Mouse (Mus musculus) stomach, postnatal 0 days (tissue): ENCODE results near the gene Dtx3. TPM values are rescaled to one million over a fixed set of nuclear protein-coding genes. Genes with fewer than 3 reads are reported as not detected.

Source experiments
- ATAC-seq: fragments of 200-750 bp; cut with Nextera tagmentation; 2 replicates; pipeline ENCODE4 v1.8.0; 2017; ENCODE audit not compliant: low FRiP score, low TSS enrichment
- DNase-seq: peaks from one replicate; pipeline ENCODE4 v3.0.0-alpha.2; 2016; ENCODE audit warnings: low spot score
- H3K27ac ChIP-seq: fragments of 300-500 bp; sonication (generic); replicated peaks from 2 replicates; pipeline ENCODE4 v1.5.1; 2014; ENCODE audit warnings: mild to moderate bottlenecking, control low read depth
- H3K27me3 ChIP-seq: fragments of 300-500 bp; sonication (generic); 2 replicates; pipeline ENCODE4 v1.6.1; 2014; ENCODE audit warnings: low read length; ENCODE audit not compliant: control insufficient read depth, insufficient read depth
- H3K36me3 ChIP-seq: fragments of 300-500 bp; sonication (generic); 2 replicates; pipeline ENCODE4 v1.6.1; 2014; ENCODE audit warnings: low read length, mixed read lengths; ENCODE audit not compliant: control insufficient read depth, insufficient read depth
- H3K4me1 ChIP-seq: fragments of 300-500 bp; sonication (generic); replicated peaks from 2 replicates; pipeline ENCODE4 v1.6.1; 2014; ENCODE audit warnings: antibody characterized with exemption; ENCODE audit not compliant: control insufficient read depth, insufficient read depth
- H3K4me2 ChIP-seq: fragments of 300-500 bp; sonication (generic); replicated peaks from 2 replicates; pipeline ENCODE4 v1.6.1; 2014; ENCODE audit warnings: low read depth, mild to moderate bottlenecking, control low read depth, moderate library complexity
- H3K4me3 ChIP-seq: fragments of 300-500 bp; sonication (generic); 2 replicates; pipeline ENCODE4 v1.5.1; 2014; ENCODE audit warnings: low read depth, low read length, control low read depth
- H3K9ac ChIP-seq: fragments of 300-500 bp; sonication (generic); 2 replicates; pipeline ENCODE4 v1.6.1; 2014; ENCODE audit warnings: mild to moderate bottlenecking, low read length, control low read depth, mixed read lengths
- H3K9me3 ChIP-seq: fragments of 300-500 bp; sonication (generic); 2 replicates; pipeline ENCODE4 v1.6.1; 2016; ENCODE audit warnings: low read length; ENCODE audit not compliant: control insufficient read depth
- CTCF ChIP-seq: IDR thresholded peaks from 2 replicates; pipeline ENCODE4 v1.5.1; 2016; ENCODE audit warnings: antibody characterized with exemption, low read depth, mild to moderate bottlenecking, moderate library complexity
- EP300 ChIP-seq: optimal IDR thresholded peaks from 2 replicates; pipeline ENCODE3; 2016; ENCODE audit warnings: antibody characterized with exemption
- WGBS: fragments of 180-500 bp; shearing (Covaris S2); extraction: QIAGEN DNeasy Blood & Tissue Kit; methylation state at CpG from one replicate; pipeline ENCODE4 v1.1.7; 2014; 5-methylcytosine and 5-hydroxymethylcytosine counted together
- polyA plus RNA-seq: library from polyadenylated mRNA; unstranded; fragments of >200 nt; fragmentation: Nextera tagmentation; extraction: Ambion mirVana; gene quantifications from 2 replicates; pipeline ENCODE4 v1.2.1, GENCODE M21; 2015

The Dtx3 gene
- polyA plus RNA-seq, 1 experiment from 2014 or later: 27.8 TPM

GRCm38 (mm10) chr10:127190398-127191190 is 4.9 kb downstream of the Dtx3 start:
- Histone ChIP-seq H3K4me1 (no peaks in the 10 kb centered on the region; the same call in 1 of the 2 replicates), H3K36me3 (peaks cover 2% of the 10 kb centered on the region; the same call in 1 of the 2 replicates), H3K9me3 (no peaks in the 10 kb centered on the region), H3K4me3 (peak overlapping the region; percentile 59), H3K9ac (no peak overlapping the region), H3K27me3 (no peaks in the 10 kb centered on the region), H3K27ac (peak overlapping the region; percentile 93), H3K4me2 (peak overlapping the region; percentile 88)
- no peak for ATAC-seq
- 41% methylated on average over 14 of the region's 14 CpGs for WGBS
- DNase-seq: no peak
- TF ChIP-seq CTCF: no peak
- no peak for TF ChIP-seq EP300

- ATAC-seq (peak; percentile 51), DNase-seq (peak; percentile 43)
- Histone ChIP-seq H3K27me3 (no peaks in the 10 kb centered on the region), H3K36me3 (peaks cover 2% of the 10 kb centered on the region; the same call in 1 of the 2 replicates), H3K9me3 (no peaks in the 10 kb centered on the region), H3K4me2 (peak within 1 kb of the TSS; percentile 88), H3K4me3 (peak within 1 kb of the TSS; percentile 59), H3K27ac (peak within 1 kb of the TSS; percentile 93), H3K9ac (peak within 1 kb of the TSS; percentile 75), H3K4me1 (no peaks in the 10 kb centered on the region; the same call in 1 of the 2 replicates)
- no peak for TF ChIP-seq CTCF
- no peak for TF ChIP-seq EP300
- 4% methylated on average over 31 of the region's 35 CpGs for WGBS
Observed at GRCm38 (mm10) chr10:127189651-127190381, 5.7 kb downstream of the Dtx3 start, which contains the start of gene Arhgef25. Gene Arhgef25, minus strand, starts transcription at chr10:127190083.

- ATAC-seq (no peak; the same call in 1 of the 2 replicates), DNase-seq (no peak)
- Histone ChIP-seq H3K4me3 (peak overlapping the region; percentile 59), H3K27ac (peak overlapping the region; percentile 93), H3K4me1 (no peaks in the 10 kb centered on the region; the same call in 1 of the 2 replicates), H3K27me3 (no peaks in the 10 kb centered on the region), H3K4me2 (peak overlapping the region; percentile 88), H3K36me3 (peaks cover 2% of the 10 kb centered on the region; the same call in 1 of the 2 replicates), H3K9ac (peak overlapping the region; percentile 75), H3K9me3 (no peaks in the 10 kb centered on the region)
- TF ChIP-seq CTCF (no peak), EP300 (no peak)
- WGBS: under 1% methylated on average over 26 of the region's 26 CpGs
Observed at GRCm38 (mm10) chr10:127189116-127189650, 6.3 kb downstream of the Dtx3 start.

GRCm38 (mm10) chr10:127188465-127189115 is 6.9 kb downstream of the Dtx3 start:
- peak overlapping the region; percentile 93 for H3K27ac ChIP-seq
- peaks cover 2% of the 10 kb centered on the region; the same call in 1 of the 2 replicates for H3K36me3 ChIP-seq
- peak; percentile 68 for ATAC-seq
- DNase-seq: peak; percentile 50
- peak overlapping the region; percentile 88 for H3K4me2 ChIP-seq
- H3K4me1 ChIP-seq: no peaks in the 10 kb centered on the region; the same call in 1 of the 2 replicates
- H3K4me3 ChIP-seq: peak overlapping the region; percentile 59
- H3K9ac ChIP-seq: peak overlapping the region; percentile 75
- no peaks in the 10 kb centered on the region for H3K27me3 ChIP-seq
- TF ChIP-seq CTCF (no peak), EP300 (no peak)
- no peaks in the 10 kb centered on the region for H3K9me3 ChIP-seq
- WGBS: under 1% methylated on average over 26 of the region's 46 CpGs

GRCm38 (mm10) chr10:127188079-127188453 is 7.5 kb downstream of the Dtx3 start:
- H3K4me1 ChIP-seq: no peaks in the 10 kb centered on the region; the same call in 1 of the 2 replicates
- DNase-seq: no peak
- H3K27me3 ChIP-seq: no peaks in the 10 kb centered on the region
- H3K4me3 ChIP-seq: peak overlapping the region; percentile 59
- no peaks in the 10 kb centered on the region for H3K9me3 ChIP-seq
- H3K36me3 ChIP-seq: peaks cover 5% of the 10 kb centered on the region; the same call in 1 of the 2 replicates
- peak overlapping the region; percentile 75 for H3K9ac ChIP-seq
- H3K4me2 ChIP-seq: peak overlapping the region; percentile 88
- H3K27ac ChIP-seq: peak overlapping the region; percentile 93
- no peak for ATAC-seq
- WGBS: 1% methylated on average over 17 of the region's 21 CpGs
- no peak for TF ChIP-seq EP300
- TF ChIP-seq CTCF: no peak
